Mouse (Mus musculus) heart, adult 9 months (tissue): Measurements from ENCODE around the gene Siglecg.

Experiments
- DNase-seq, 2 experiments: peaks; one replicate each; pipeline ENCODE4 v3.0.0; 2022; ENCODE audit warnings: low spot score in 2 of 2

Siglecg gene

DNA sequence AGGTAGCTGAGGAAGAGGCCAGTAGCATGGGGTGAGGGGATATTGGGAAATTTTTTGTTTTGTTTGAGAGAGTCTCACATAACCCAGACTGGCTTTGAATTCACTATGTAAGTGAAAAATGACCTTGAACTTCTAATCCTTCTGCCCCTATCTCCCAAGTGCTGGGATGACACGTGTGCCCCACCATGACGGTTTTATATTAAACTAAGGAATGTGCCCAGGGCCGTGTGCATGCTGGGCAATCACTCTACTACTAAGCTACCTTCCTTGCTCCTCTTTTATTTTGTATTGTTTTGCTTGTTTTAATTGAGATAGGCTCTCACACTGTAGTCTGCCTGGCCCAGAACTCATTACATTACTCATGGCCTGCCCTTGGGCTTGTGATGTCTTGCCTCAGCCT, 33.1 kb downstream of the Siglecg start:
- DNase-seq = no peak

DNA sequence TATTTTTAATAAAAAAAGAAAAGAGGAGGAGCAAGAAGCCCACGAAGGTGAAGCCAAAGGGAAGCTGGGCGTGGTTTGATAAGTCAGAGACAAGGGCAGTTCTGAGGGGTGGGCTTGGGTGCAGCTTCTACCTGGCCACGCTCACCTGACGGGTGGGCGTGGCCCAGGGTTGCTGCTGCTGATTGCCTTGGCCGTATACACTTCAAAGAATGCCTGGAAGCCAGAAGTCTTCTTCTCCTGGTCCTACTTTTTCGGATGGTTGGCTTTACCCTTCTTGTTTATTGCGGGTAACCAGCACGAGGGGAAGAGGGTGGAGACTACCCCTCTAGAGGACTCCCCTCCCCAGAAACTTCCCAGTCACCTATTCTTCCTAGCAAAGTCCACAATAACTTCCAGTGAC, 34.7 kb downstream of the Siglecg start:
- DNase-seq = no peak

DNA sequence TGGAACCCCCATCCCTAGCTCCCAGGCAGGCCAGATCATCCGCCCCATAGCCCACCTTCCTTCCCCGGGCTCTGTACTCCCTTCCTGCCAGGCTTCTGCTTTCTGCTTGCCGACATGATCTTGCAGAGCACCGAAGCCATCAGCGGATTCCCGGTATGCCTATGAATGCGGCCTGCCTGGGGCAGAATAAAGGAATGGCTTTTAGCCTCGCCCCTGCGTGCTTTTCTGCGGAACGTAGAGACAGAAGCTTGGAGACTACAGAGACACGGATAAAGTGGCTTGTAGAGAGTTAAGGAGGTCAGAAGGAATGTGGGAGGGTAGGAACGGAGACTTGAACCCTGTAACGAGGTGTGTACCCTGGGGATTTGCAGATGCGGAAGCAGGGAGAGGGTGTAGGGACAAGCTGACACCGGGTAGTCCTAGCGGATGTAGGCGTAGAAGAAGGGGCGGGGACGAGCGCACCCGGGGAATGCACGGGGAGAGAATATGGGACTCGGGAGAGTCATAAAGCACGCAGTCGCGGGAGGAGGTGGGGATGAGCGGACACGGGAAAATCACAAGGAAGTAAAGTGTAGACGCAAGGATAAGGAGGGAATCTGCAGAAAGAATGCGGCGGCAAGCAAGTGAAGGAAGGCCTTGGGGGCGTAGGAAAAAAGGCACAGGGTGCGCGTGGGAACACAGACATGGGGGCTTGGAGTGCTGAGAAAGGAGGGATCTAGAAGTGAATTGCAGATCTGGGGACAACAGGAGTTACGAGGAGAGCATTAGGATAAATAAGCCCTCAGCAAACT, 35.3 kb downstream of the Siglecg start:
- DNase-seq = peak; percentile 89 to 91

DNA sequence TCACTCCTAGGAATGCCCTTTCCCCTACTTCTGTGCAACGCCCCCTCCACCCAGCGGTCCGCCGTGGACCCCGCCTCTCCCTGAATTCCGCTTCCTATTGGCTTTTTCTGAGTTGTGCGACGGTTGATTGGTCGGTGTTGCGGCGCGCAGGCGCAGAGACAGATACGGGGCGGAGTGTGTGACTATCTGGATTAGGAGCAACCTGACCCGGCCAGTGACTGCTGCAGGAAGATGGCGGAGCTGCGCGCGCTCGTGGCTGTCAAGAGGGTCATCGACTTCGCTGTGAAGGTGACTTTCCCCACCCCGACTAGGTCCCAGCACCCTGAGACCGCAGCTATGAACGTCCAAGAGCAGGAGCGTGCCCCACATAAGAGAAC, 35.9 kb downstream of the Siglecg start, which contains the start of the genes Etfb and Gm45233:
Etfb (plus strand) TSS at position 167 of the 377 bp plus-strand sequence.
Gm45233 (plus strand) TSS at position 212 of the 377 bp plus-strand sequence.
- DNase-seq = peak; percentile 97 to 99

DNA sequence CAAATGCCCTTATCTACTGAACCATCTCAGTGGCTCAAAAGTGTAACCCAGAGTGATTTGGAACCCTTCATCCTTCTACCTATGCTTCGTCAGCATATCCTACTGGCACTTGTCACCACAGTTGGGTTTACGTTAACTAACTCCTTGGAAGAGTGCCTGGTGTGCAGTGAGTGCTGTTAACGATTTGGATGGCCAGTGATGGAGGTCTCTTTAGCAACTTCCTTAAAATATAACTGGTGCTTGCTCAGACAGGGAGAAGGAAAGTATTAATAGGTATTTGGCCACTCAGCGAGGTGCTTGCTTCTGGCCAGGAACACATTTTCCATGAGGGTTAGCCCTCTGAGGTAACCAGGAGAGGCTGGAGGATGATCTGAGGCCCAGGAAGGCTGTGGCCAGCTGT, 39.8 kb downstream of the Siglecg start:
- no peak for DNase-seq

DNA sequence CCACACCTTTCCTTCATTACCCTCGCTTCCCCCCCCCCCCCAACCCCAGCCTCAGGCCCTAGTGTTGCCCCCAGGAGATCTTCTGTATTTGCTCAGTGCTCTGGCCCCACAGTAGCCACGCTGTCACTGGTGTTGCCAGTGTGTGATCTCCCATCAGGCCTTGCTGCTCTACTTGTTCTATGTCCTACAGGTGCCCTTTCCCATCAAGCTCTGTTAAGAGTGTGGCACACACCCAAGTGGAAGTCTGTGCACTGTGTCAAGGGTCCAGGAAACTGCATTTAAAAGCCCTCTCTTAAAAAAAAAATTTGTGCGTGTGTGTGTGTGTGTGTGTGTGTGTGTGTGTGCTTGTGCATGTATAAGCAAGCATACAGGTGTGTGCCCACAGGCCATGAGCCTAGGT, 40.2 kb downstream of the Siglecg start:
- no peak for DNase-seq

DNA sequence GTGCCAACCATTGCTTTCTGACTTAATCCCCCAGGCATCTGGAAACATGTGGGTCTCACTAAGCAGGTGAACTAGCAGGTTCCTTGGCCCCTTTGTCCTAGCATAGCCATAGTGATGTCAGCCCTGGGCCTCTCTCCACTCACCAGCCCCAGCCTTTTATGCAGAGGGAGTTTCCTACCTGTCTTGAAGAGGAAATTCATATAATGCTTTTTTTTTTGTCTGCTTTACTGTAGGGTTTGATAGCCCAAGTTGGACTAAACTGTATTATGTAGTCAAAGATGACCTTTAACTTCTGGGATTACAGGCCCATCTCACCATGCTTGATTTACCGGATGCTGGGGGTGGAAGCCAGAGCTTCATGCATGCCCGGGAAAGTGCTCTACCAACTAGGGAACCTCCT, 41.8 kb downstream of the Siglecg start:
- DNase-seq = no peak

DNA sequence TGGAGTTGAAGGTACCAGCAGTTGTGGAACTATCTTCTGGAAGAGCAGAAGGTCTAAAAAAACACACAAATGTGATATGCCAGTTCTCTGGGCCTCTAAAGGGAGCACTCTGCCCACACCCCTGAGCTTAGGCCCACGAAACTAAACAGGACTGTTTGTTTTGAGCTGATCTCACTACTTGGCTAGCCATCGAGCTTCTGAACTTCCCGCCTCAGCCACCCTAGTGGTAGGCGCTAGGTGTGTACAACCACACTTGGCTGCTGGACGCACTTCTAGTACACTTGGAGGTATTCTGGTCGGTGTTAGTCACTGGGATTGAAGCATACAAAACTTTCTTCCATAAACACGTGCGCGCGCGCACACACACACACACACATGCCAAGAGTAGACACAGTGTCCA, 43.7 kb downstream of the Siglecg start:
- DNase-seq = no peak

DNA sequence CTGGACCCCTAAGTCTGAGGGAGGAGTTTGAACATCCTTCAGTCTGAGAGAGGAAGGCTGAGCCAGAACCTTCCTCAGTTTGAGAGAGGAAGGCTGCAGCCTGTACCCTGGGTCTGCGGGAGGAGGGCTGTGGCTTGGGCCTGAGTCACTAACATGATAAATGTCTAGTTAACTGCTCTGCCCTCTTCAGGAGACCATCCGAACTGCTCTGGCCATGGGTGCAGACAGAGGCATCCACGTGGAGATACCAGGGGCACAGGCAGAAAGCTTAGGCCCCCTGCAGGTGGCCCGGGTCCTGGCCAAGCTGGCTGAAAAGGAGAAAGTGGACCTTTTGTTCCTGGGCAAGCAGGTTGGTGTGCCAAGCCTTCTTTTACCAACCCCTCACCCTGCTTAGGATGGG, 44.6 kb downstream of the Siglecg start:
- DNase-seq = no peak

DNA sequence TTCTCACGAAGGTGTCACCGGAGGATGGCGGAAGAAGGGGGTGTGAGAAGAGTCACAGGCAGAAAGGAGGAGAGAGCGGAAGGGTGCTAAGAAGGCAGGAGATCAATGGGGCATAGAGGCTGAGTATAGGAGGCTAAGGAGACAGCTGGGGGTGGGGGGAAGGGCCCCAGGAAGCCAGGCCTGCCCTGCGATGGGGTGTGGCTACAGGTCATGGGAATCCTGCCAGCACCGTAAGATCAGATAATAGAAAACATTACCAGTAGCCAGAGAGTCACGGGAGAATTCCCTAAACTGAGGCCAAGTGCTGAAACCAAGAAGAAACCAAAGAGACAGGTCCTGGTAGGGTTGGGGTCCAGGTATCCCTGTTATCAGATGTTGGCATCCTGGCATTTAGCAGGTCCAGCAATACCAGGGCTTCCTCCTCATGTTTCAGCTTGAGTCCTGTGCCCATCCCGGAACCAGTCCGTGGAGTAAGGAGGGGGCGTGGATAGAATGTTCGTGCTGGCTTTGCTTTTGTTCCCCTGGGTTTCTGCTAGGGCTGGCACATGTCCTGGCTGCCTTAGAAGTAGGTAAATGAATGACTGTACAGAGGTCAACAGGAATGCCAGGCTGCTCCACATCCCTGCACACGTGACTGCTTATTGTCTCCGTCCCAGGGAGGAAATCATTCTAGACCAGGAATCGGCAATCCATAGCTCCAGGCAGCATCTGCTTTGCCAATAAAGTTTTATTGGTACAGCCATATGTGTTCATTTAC, 45.8 kb downstream of the Siglecg start:
- DNase-seq = no peak

DNA sequence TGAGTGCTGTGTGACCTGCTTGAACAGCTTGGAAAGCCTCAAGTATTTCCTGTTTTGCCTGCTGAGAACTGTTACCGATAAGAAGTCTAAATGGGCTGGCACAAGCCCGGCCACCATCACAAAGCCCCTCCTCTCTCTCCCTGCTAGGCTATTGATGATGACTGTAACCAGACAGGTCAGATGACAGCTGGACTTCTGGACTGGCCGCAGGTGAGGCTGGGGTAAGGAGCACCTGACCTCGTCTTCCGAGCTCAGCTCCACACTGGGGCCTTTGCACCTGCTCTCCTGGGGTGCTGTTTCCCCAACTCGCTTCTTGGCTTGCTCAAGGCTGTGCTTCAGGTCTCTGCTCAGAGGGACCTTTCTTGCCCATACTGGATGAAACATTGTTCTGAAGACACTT, 46.4 kb downstream of the Siglecg start:
- DNase-seq = no peak

DNA sequence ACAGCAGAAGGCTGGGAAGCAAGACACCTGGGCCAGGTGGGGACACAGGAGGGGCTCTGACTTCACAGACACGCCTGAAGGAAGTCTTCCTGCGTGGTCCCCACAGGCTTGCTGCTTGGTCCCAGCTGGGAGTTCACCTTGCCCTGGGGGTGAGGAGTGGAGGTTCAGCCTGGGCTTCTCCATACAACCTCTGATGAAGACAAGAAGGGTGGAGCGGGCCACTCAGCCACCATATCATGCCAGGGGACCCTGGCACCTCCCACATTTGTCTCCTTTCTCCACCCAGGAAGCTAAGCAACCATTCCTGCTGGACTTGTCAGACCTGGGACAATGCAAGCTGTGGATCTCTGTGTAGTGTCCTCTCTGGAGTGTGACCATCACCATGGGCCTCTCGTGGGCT, 54.8 kb downstream of the Siglecg start, which contains the start of gene Vsig10l:
Vsig10l (plus strand) TSS at position 301 of the 400 bp plus-strand sequence.
- no peak for DNase-seq

DNA sequence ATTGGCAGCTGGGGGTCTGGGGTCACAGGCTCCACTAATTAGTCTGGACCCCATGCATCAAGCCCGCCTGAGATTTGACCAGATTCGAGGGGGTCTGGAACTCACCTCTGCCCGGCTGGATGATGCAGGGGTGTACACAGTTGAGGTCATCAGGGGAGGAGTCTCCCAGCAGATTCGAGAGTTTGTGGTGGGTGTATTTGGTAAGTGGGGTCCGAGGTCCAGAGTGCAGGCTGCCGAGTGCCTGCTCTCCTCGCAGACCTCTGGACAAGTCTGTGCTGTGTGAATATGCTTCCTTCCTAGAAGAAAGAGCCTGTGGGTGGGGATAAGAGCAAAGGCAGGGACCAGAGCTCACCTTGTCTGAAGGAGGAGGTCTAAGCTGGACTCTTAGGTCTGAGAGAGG, 56.0 kb downstream of the Siglecg start:
- DNase-seq = no peak

DNA sequence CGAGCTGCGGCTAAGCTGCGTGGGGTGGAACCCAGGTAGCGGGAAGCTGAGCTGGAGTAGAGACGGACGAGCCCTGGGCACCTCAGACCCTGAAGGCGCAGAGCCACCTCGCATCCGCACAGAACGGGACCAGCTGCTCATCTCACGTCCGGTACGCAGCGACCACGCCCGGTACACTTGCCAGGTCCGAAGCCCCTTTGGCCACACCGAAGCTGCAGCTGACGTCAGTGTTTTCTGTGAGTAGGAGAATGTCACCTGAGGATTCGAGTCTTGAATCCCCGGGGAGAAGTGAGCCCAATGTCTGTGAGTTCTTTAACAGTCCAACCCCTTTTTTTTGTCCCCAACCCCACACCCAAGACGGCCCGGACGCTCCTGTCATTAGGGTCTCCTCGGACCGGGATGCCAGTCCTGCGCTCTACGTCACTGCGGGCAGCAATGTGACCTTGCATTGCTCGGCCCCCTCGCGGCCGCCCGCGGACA, 56.9 kb downstream of the Siglecg start:
- no peak for DNase-seq

DNA sequence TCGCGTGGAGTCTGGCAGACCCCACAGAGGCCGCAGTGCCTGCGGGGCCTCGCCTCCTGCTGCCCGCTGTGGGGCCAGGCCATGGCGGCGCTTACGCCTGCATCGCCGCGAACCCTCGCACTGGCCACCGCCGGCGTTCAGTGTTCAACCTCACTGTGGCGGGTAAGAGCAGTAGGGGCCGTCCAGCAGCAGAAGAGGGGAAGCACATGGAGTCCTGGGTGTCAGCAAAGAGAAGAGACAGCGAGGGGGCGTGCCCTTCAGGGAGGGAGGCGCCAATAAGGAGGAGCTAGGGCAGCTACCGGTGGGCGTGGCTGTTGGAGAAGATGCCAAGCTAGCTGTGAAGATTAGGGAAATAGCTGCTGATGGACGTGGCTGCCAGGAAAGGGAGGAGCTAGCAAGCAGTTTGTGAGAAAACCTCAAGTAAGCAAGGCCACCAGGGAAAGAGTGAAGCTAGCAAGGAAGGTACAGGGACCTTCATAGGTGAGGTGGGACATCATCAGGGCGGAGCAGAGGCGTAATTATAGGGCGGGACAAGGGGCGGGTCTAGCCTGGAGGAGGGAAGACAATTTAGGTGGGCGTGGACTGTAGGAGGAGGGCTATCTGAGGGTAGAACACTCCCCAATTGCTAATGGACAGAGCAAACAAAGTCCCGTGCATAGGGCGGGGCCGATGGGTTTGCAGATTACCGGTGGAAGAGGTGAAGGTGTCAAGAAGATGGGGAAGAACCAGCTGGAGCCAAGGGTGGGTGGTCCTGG, 57.5 kb downstream of the Siglecg start:
- DNase-seq = peak; percentile 90 to 92

DNA sequence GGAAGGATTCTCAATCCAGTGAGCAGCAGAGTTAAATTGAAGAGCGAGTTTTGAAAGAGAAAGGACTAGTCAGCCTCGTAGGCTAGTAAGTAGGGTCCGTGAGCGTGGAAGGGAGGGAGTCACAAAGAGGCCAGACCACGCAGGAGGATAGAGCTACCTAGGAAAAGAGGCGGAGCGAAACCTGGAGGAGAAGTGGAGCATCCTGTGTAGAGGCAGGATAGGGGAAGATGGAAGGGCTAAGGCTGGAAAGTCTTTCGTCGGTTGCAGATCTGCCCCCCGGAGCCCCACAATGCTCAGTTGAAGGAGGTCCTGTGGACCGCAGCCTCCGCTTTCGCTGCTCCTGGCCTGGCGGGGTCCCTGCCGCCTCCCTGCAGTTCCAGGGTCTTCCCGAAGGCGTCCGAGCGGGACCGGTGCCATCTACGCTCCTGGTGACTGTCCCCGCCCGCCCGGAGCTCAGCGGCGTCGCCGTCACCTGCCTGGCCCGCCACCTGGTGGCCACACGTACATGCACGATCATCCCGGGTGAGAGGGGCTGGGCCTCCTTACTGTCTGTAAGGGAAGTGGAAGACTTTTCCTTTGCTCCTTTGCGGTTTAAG, 58.2 kb downstream of the Siglecg start:
- peak; percentile 71 for DNase-seq
